Mouse (Mus musculus): ENCODE results near the gene Tesmin.

Gene Tesmin

GRCm38 (mm10) chr19:3394216-3394615 lies 5.6 kb downstream of the Tesmin start:
- DNase-seq: no peak

- DNase-seq: no peak
These were observed 11.4 kb downstream of the Tesmin start for GRCm38 (mm10) chr19:3400057-3400456.

- DNase-seq: no peak
These were observed 12.8 kb downstream of the Tesmin start for GRCm38 (mm10) chr19:3401504-3401903.

GRCm38 (mm10) chr19:3401943-3402342 lies 13.3 kb downstream of the Tesmin start:
- DNase-seq: no peak

- no peak for DNase-seq
These were observed 13.7 kb downstream of the Tesmin start for GRCm38 (mm10) chr19:3402390-3402789.

GRCm38 (mm10) chr19:3404030-3404429 lies 15.4 kb downstream of the Tesmin start:
- DNase-seq: no peak

- no peak for DNase-seq
These were observed 17.0 kb downstream of the Tesmin start for GRCm38 (mm10) chr19:3405531-3406281.

- no peak for DNase-seq
These were observed 25.6 kb downstream of the Tesmin start, which contains the start of gene Gal for GRCm38 (mm10) chr19:3414268-3414733. Gene Gal (minus strand): TSS chr19:3414544.

- no peak for DNase-seq
These were observed 30.6 kb downstream of the Tesmin start for GRCm38 (mm10) chr19:3419251-3419650.

- no peak for DNase-seq
These were observed 33.8 kb downstream of the Tesmin start for GRCm38 (mm10) chr19:3422488-3422887.

- DNase-seq: no peak
These were observed 34.3 kb downstream of the Tesmin start for GRCm38 (mm10) chr19:3422981-3423380.

- no peak for DNase-seq
These were observed 35.6 kb downstream of the Tesmin start for GRCm38 (mm10) chr19:3424214-3424613.

- DNase-seq: no peak
These were observed 39.6 kb downstream of the Tesmin start for GRCm38 (mm10) chr19:3428057-3428830.

- DNase-seq: no peak
These were observed 40.6 kb downstream of the Tesmin start for GRCm38 (mm10) chr19:3429156-3429816.

- DNase-seq: peak in 1 of 2 experiments; percentile 49
These were observed 42.4 kb downstream of the Tesmin start for GRCm38 (mm10) chr19:3431066-3431465.

GRCm38 (mm10) chr19:3431969-3432368 lies 43.3 kb downstream of the Tesmin start:
- no peak for DNase-seq

- DNase-seq: no peak
These were observed 45.5 kb downstream of the Tesmin start for GRCm38 (mm10) chr19:3434124-3434523.

- no peak for DNase-seq
These were observed 46.0 kb downstream of the Tesmin start for GRCm38 (mm10) chr19:3434641-3435040.

GRCm38 (mm10) chr19:3435824-3436223 lies 47.2 kb downstream of the Tesmin start:
- no peak for DNase-seq

GRCm38 (mm10) chr19:3436840-3437239 lies 48.2 kb downstream of the Tesmin start:
- peak; percentile 48 to 57 for DNase-seq

- peak in 1 of 2 experiments; percentile 27 for DNase-seq
These were observed 49.3 kb downstream of the Tesmin start for GRCm38 (mm10) chr19:3437980-3438379.

- DNase-seq: no peak
These were observed 52.0 kb downstream of the Tesmin start for GRCm38 (mm10) chr19:3440667-3441066.

GRCm38 (mm10) chr19:3441092-3441491 lies 52.4 kb downstream of the Tesmin start:
- DNase-seq: no peak
